Comparison of ENCODE assay signal across 8 mouse cellular contexts in the genomic region with DNA sequence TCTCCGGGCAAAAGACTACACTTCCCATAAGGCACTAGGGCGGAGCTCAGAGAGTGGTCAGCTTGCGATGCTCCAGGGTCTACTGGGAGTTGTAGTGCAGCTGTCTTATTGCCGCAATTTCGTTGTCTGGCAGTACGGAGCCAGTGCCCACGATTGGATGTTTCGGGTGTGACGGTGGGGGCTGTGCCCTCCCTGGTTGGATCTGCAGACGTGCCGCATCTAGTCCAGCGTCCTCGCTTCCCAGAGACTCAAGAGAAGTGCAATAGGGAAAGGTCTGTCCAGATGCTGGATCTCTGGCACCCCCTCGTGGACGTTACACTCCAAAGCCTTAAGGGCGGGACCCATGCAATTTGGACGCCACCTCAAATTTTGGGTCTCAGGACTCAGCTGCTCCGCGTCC. TPM values are rescaled to one million over a fixed set of nuclear protein-coding genes. Genes with fewer than 3 reads are reported as not detected.
DNase-seq lines count a peak whose midpoint lies in the region; ATAC-seq and TF ChIP-seq lines count a peak whose summit lies in the region.

No protein-coding gene starts in this region.

- peak overlapping the region; percentile 31; the same call in 1 of the 2 replicates for H3K9ac ChIP-seq in kidney, embryonic 14.5 days (ENCODE audit: low read depth, low read length)
- H3K9ac ChIP-seq in limb, embryonic 15.5 days: 0 out of 2 replicates have a peak overlapping the region, but pooled peaks have one; percentile 1

- ATAC-seq in kidney, embryonic 14.5 days (ENCODE audit: low FRiP score, low TSS enrichment): peak; percentile 94
- peak; percentile 97 for ATAC-seq in limb, embryonic 15.5 days (ENCODE audit: insufficient number of reproducible peaks, low FRiP score, low TSS enrichment, low read depth)
- ATAC-seq in monocyte, adult 5-6 weeks (replicated peaks; ENCODE audit: insufficient number of reproducible peaks, low FRiP score, low TSS enrichment, poor library complexity, severe bottlenecking): peak; percentile 87

- H3K27ac ChIP-seq in bone marrow macrophage, adult 2 months (ENCODE audit: insufficient read depth, low read depth, low read length): no peak overlapping the region
- no peak overlapping the region for H3K27ac ChIP-seq in embryonic fibroblast, embryonic 13.5 days (ENCODE audit: insufficient read depth, low read length)
- no peak overlapping the region for H3K27ac ChIP-seq in kidney, embryonic 14.5 days (ENCODE audit: low read depth, low read length)
- H3K27ac ChIP-seq in limb, embryonic 15.5 days: peak overlapping the region; percentile 48

- TF ChIP-seq CTCF in bone marrow macrophage, adult 2 months (IDR thresholded peaks at IDR 0.05; ENCODE audit: low read depth, low read length): peak; percentile 64
- peak; percentile 63; the same call in 1 of the 2 replicates for TF ChIP-seq CTCF in embryonic fibroblast, embryonic 13.5 days (IDR thresholded peaks at IDR 0.05; ENCODE audit: borderline replicate concordance, insufficient read depth, low read length)

- peak overlapping the region; percentile 46 for H3K4me2 ChIP-seq in kidney, embryonic 14.5 days (replicated peaks; ENCODE audit: low read depth, low read length)
- H3K4me2 ChIP-seq in limb, embryonic 15.5 days: peak overlapping the region; percentile 42

- DNase-seq in 416B (ENCODE audit: low read depth): peak; percentile 98
- DNase-seq in heart, adult 9 months (ENCODE audit: low spot score in 2 of 2): peak; percentile 97 to 98
- peak; percentile 83 to 93 for DNase-seq in spleen, postnatal 4 days (ENCODE audit: low spot score in 2 of 2)

- H3K4me1 ChIP-seq in bone marrow macrophage, adult 2 months (ENCODE audit: control insufficient read depth, insufficient read depth, low read length): peaks cover 26% of the 10 kb centered on the region
- no peaks in the 10 kb centered on the region for H3K4me1 ChIP-seq in embryonic fibroblast, embryonic 13.5 days (ENCODE audit: control insufficient read depth, insufficient read depth, low read length)
- no peaks in the 10 kb centered on the region for H3K4me1 ChIP-seq in kidney, embryonic 14.5 days (ENCODE audit: control insufficient read depth, insufficient read depth, low read length)
- peaks cover 8% of the 10 kb centered on the region; the same call in 1 of the 2 replicates for H3K4me1 ChIP-seq in limb, embryonic 15.5 days

- no peaks in the 10 kb centered on the region for H3K9me3 ChIP-seq in kidney, embryonic 14.5 days (ENCODE audit: control insufficient read depth, low read length)
- H3K9me3 ChIP-seq in limb, embryonic 15.5 days: no peaks in the 10 kb centered on the region

- peaks cover 16% of the 10 kb centered on the region; the same call in 1 of the 2 replicates for H3K36me3 ChIP-seq in kidney, embryonic 14.5 days (ENCODE audit: control insufficient read depth, insufficient read depth, low read length)
- H3K36me3 ChIP-seq in limb, embryonic 15.5 days: peaks cover 36% of the 10 kb centered on the region

- H3K4me3 ChIP-seq in bone marrow macrophage, adult 2 months (ENCODE audit: insufficient read depth, low read length): peak overlapping the region; percentile 22; the same call in 1 of the 2 replicates
- no peak overlapping the region for H3K4me3 ChIP-seq in embryonic fibroblast, embryonic 13.5 days (ENCODE audit: insufficient read depth, low read length)
- H3K4me3 ChIP-seq in kidney, embryonic 14.5 days (ENCODE audit: low read length): peak overlapping the region; percentile 27
- peak overlapping the region; percentile 28 for H3K4me3 ChIP-seq in limb, embryonic 15.5 days

- H3K27me3 ChIP-seq in kidney, embryonic 14.5 days (ENCODE audit: control insufficient read depth, insufficient read depth, low read length): no peaks in the 10 kb centered on the region
- no peaks in the 10 kb centered on the region for H3K27me3 ChIP-seq in limb, embryonic 15.5 days

- TF ChIP-seq POLR2A in bone marrow macrophage, adult 2 months (IDR thresholded peaks at IDR 0.05; ENCODE audit: borderline replicate concordance, low read depth, low read length): no peak
- TF ChIP-seq POLR2A in embryonic fibroblast, embryonic 13.5 days (IDR thresholded peaks at IDR 0.05; ENCODE audit: low read depth, low read length): no peak

- 4% methylated on average over 19 of the region's 19 CpGs for WGBS in kidney, embryonic 14.5 days
- 2% methylated on average over 19 of the region's 19 CpGs for WGBS in limb, embryonic 15.5 days

RNA-seq across cellular contexts. Expression of gene Bcat2, which starts 19.2 kb away (rescaled TPM):
- 87.0 and 93.0 TPM in 2 replicates for polyA plus RNA-seq in bone marrow macrophage, adult 2 months (2012; ENCODE audit: insufficient read depth, insufficient read length, missing spikeins)
- 25.7 and 30.6 TPM in 2 replicates for polyA plus RNA-seq in embryonic fibroblast, embryonic 13.5 days (2011; ENCODE audit: insufficient read length, low read depth, missing spikeins)
- polyA plus RNA-seq in kidney, embryonic 14.5 days (2014; fragmentation: Nextera tagmentation; extraction: Ambion mirVana): 61.1 and 73.7 TPM in 2 replicates
- 63.4 and 64.4 TPM in 2 replicates for polyA plus RNA-seq in limb, embryonic 15.5 days (2015; fragmentation: Nextera tagmentation; extraction: Ambion mirVana)
- 5.1 to 21.4 TPM (median 11.9 TPM) in 3 replicates for total RNA-seq in monocyte, adult 5-6 weeks (2017)

RNA-seq across cellular contexts. Expression of gene Fgf21, which starts 26.1 kb away (rescaled TPM):
- polyA plus RNA-seq in bone marrow macrophage, adult 2 months (2012; ENCODE audit: insufficient read depth, insufficient read length, missing spikeins): not detected in 2 replicates
- polyA plus RNA-seq in embryonic fibroblast, embryonic 13.5 days (2011; ENCODE audit: insufficient read length, low read depth, missing spikeins): 1.4 and 5.2 TPM in 2 replicates
- polyA plus RNA-seq in kidney, embryonic 14.5 days (2014; fragmentation: Nextera tagmentation; extraction: Ambion mirVana): not detected in 2 replicates
- polyA plus RNA-seq in limb, embryonic 15.5 days (2015; fragmentation: Nextera tagmentation; extraction: Ambion mirVana): 0.58 and 0.93 TPM in 2 replicates
- total RNA-seq in monocyte, adult 5-6 weeks (2017): not detected in 3 replicates

RNA-seq across cellular contexts. Expression of gene Fut1, which starts 27.9 kb away (rescaled TPM):
- polyA plus RNA-seq in bone marrow macrophage, adult 2 months (2012; ENCODE audit: insufficient read depth, insufficient read length, missing spikeins): not detected in 2 replicates
- not detected in 2 replicates for polyA plus RNA-seq in embryonic fibroblast, embryonic 13.5 days (2011; ENCODE audit: insufficient read length, low read depth, missing spikeins)
- 0.14 TPM in 2 replicates for polyA plus RNA-seq in kidney, embryonic 14.5 days (2014; fragmentation: Nextera tagmentation; extraction: Ambion mirVana)
- 2.9 and 3.3 TPM in 2 replicates for polyA plus RNA-seq in limb, embryonic 15.5 days (2015; fragmentation: Nextera tagmentation; extraction: Ambion mirVana)
- not detected in 3 replicates for total RNA-seq in monocyte, adult 5-6 weeks (2017)

RNA-seq across cellular contexts. Expression of gene Izumo1, which starts 32.4 kb away (rescaled TPM):
- not detected in 2 replicates for polyA plus RNA-seq in bone marrow macrophage, adult 2 months (2012; ENCODE audit: insufficient read depth, insufficient read length, missing spikeins)
- not detected in 2 replicates for polyA plus RNA-seq in embryonic fibroblast, embryonic 13.5 days (2011; ENCODE audit: insufficient read length, low read depth, missing spikeins)
- 0.11 and 0.23 TPM in 2 replicates for polyA plus RNA-seq in kidney, embryonic 14.5 days (2014; fragmentation: Nextera tagmentation; extraction: Ambion mirVana)
- 0.14 and 0.27 TPM in 2 replicates for polyA plus RNA-seq in limb, embryonic 15.5 days (2015; fragmentation: Nextera tagmentation; extraction: Ambion mirVana)
- total RNA-seq in monocyte, adult 5-6 weeks (2017): not detected in 3 replicates

RNA-seq across cellular contexts. Expression of gene Hsd17b14, which starts 34.5 kb away (rescaled TPM):
- polyA plus RNA-seq in bone marrow macrophage, adult 2 months (2012; ENCODE audit: insufficient read depth, insufficient read length, missing spikeins): 2.0 and 2.5 TPM in 2 replicates
- polyA plus RNA-seq in embryonic fibroblast, embryonic 13.5 days (2011; ENCODE audit: insufficient read length, low read depth, missing spikeins): not detected in 2 replicates
- polyA plus RNA-seq in kidney, embryonic 14.5 days (2014; fragmentation: Nextera tagmentation; extraction: Ambion mirVana): 12.8 and 13.5 TPM in 2 replicates
- polyA plus RNA-seq in limb, embryonic 15.5 days (2015; fragmentation: Nextera tagmentation; extraction: Ambion mirVana): 0.74 and 1.1 TPM in 2 replicates
- total RNA-seq in monocyte, adult 5-6 weeks (2017): not detected in 3 replicates
